Mouse (Mus musculus) lung, embryonic 14.5 days (tissue): Measurements from ENCODE around the gene Odf2. TPM values are rescaled to one million over a fixed set of nuclear protein-coding genes. Genes with fewer than 3 reads are reported as not detected.
A peak's percentile ranks its signal among the peaks of the same experiment; 100 is the strongest.
"Not testable (repeated sequence)": the region's sequence is repeated elsewhere in the genome, so short reads cannot be mapped to it uniquely, and the experiment has no call there.

Source experiments
- ATAC-seq: fragments of 200-750 bp; cut with Nextera tagmentation; 2 replicates; pipeline ENCODE4 v1.8.0; 2017; ENCODE audit warnings: mild to moderate bottlenecking, moderate TSS enrichment, moderate library complexity; ENCODE audit not compliant: insufficient read depth
- DNase-seq: peaks from one replicate; pipeline ENCODE4 v3.0.0-alpha.2; 2015
- H3K27ac ChIP-seq: fragments of 300-500 bp; sonication (generic); 2 replicates; pipeline ENCODE4 v1.5.1; 2014; ENCODE audit warnings: low read depth, mild to moderate bottlenecking, moderate library complexity
- H3K27me3 ChIP-seq: fragments of 300-500 bp; sonication (generic); 2 replicates; pipeline ENCODE4 v1.6.1; 2014; ENCODE audit warnings: low read length, control low read depth; ENCODE audit not compliant: insufficient read depth
- H3K36me3 ChIP-seq: fragments of 300-500 bp; sonication (generic); 2 replicates; pipeline ENCODE4 v1.6.1; 2014; ENCODE audit warnings: control low read depth; ENCODE audit not compliant: insufficient read depth
- H3K4me1 ChIP-seq: fragments of 300-500 bp; sonication (generic); 2 replicates; pipeline ENCODE4 v1.6.1; 2014; ENCODE audit warnings: antibody characterized with exemption, control low read depth; ENCODE audit not compliant: insufficient read depth
- H3K4me2 ChIP-seq: fragments of 300-500 bp; sonication (generic); 2 replicates; pipeline ENCODE4 v1.6.1; 2014; ENCODE audit warnings: mild to moderate bottlenecking
- H3K4me3 ChIP-seq: fragments of 300-500 bp; sonication (generic); 2 replicates; pipeline ENCODE4 v1.5.1; 2014; ENCODE audit warnings: low read depth, low read length
- H3K9ac ChIP-seq: fragments of 300-500 bp; sonication (generic); 2 replicates; pipeline ENCODE4 v1.6.1; 2014
- H3K9me3 ChIP-seq: fragments of 300-500 bp; sonication (generic); 2 replicates; pipeline ENCODE4 v1.6.1; 2016; ENCODE audit warnings: low read depth, low read length, control low read depth
- CTCF ChIP-seq: IDR thresholded peaks from 2 replicates; pipeline ENCODE4 v1.5.1; 2016; ENCODE audit warnings: antibody characterized with exemption, low read depth
- WGBS: fragments of 180-500 bp; shearing (Covaris S2); extraction: QIAGEN DNeasy Blood & Tissue Kit; methylation state at CpG from one replicate; pipeline ENCODE4 v1.1.7; 2014; 5-methylcytosine and 5-hydroxymethylcytosine counted together
- polyA plus RNA-seq: library from polyadenylated mRNA; unstranded; fragments of >200 nt; fragmentation: Nextera tagmentation; extraction: Ambion mirVana; gene quantifications from 2 replicates; pipeline ENCODE4 v1.2.1, GENCODE M21; 2014

Gene Odf2
- polyA plus RNA-seq, 1 experiment from 2014 or later: 73.1 TPM

DNA sequence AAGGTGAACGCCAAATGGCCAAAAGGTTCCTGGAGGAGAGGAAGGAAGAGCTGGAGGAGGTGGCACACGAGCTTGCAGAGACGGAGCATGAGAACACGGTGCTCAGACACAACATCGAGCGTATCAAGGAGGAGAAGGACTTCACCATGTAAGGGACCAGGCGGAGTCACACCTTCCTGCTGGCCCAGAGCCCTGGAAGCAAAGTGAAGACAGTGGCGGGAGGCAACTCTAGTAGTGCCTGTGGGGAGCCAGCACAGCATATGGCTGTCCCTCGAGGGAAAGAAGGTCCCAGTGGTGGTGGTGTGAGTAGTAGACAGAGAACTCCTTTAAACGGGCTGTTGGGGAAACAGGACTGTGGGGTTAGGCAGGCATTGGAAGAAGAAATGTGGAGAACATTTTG is 13.2 kb downstream of the Odf2 start:
- ATAC-seq (no peak), DNase-seq (no peak)
- no peak for TF ChIP-seq CTCF
- Histone ChIP-seq H3K27ac (no peak overlapping the region), H3K27me3 (no peaks in the 10 kb centered on the region), H3K4me2 (no peak overlapping the region), H3K9me3 (no peaks in the 10 kb centered on the region), H3K4me3 (no peak overlapping the region), H3K36me3 (peaks cover 99% of the 10 kb centered on the region), H3K9ac (no peak overlapping the region), H3K4me1 (no peaks in the 10 kb centered on the region)
- WGBS: 86% methylated on average over 10 of the region's 10 CpGs

DNA sequence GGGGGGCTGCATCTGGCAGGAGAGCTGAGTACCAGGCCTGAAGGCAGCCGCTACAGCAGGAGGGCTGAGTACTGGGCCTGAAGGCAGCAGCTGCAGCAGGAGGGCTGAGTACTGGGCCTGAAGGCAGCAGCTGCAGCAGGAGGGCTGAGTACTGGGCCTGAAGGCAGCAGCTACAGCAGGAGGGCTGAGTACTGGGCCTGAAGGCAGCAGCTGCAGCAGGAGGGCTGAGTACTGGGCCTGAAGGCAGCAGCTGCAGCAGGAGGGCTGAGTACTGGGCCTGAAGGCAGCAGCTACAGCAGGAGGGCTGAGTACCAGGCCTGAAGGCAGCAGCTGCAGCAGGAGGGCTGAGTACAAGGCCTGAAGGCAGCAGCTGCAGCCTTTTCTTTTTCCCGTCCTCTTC is 19.1 kb downstream of the Odf2 start:
- H3K9me3 ChIP-seq, H3K4me2 ChIP-seq, H3K4me3 ChIP-seq, DNase-seq, H3K27ac ChIP-seq, ATAC-seq, H3K9ac ChIP-seq, H3K4me1 ChIP-seq, H3K27me3 ChIP-seq: not testable (repeated sequence)
- WGBS: 73% methylated on average over 2 of the region's 2 CpGs
- peaks cover 85% of the 10 kb centered on the region for H3K36me3 ChIP-seq

DNA sequence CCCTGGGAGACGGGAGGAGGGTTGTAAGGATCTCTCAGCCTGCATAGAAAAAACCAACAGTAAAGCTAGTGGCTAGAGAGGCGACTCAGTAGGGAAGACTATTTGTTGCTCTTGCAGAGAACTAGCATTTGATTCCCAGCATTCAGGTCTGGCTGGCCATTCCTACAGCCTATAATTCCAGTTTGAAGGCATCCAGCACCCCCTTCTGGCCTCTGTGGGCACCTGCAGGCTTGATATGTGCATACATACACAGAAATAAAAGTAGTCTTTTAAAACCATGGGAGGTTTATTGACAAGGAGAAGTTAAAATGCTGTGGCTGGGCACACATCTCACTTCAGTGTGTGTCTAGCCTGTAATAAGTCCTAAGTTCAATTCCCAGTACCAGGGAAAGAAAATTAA is 21.0 kb downstream of the Odf2 start:
- Histone ChIP-seq H3K27me3 (no peaks in the 10 kb centered on the region), H3K36me3 (peaks cover 84% of the 10 kb centered on the region), H3K27ac (no peak overlapping the region), H3K9me3 (no peaks in the 10 kb centered on the region), H3K4me2 (no peak overlapping the region), H3K9ac (no peak overlapping the region), H3K4me3 (no peak overlapping the region), H3K4me1 (no peaks in the 10 kb centered on the region)
- WGBS: 85% methylated on average over 2 of the region's 2 CpGs
- DNase-seq (peak; percentile 46), ATAC-seq (no peak)
- peak; percentile 46; the same call in 1 of the 2 replicates for TF ChIP-seq CTCF

DNA sequence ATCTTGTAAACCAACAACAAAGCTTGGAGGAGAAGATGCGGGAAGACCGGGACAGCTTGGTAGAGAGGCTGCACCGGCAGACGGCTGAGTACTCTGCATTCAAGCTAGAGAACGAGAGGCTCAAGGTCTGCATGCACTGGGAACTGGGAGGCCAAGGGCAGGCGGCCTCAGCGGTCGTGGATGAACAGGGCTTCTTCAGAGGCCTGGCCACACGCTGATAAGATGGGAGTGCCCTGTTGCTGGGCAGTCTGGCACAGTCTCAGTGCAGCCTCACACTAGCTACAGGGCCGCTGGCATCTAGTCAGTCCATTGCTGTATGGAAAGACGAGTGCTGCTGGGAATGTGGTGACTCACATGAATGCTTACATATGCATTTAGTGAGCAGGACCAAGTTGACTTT is 28.6 kb downstream of the Odf2 start:
- no peak for TF ChIP-seq CTCF
- no peaks in the 10 kb centered on the region for H3K27me3 ChIP-seq
- no peaks in the 10 kb centered on the region for H3K4me1 ChIP-seq
- 87% methylated on average over 11 of the region's 11 CpGs for WGBS
- peaks cover 88% of the 10 kb centered on the region for H3K36me3 ChIP-seq
- H3K9ac ChIP-seq: no peak overlapping the region
- no peaks in the 10 kb centered on the region for H3K9me3 ChIP-seq
- no peak overlapping the region for H3K4me2 ChIP-seq
- ATAC-seq (no peak), DNase-seq (no peak)
- no peak overlapping the region for H3K27ac ChIP-seq
- no peak overlapping the region for H3K4me3 ChIP-seq

DNA sequence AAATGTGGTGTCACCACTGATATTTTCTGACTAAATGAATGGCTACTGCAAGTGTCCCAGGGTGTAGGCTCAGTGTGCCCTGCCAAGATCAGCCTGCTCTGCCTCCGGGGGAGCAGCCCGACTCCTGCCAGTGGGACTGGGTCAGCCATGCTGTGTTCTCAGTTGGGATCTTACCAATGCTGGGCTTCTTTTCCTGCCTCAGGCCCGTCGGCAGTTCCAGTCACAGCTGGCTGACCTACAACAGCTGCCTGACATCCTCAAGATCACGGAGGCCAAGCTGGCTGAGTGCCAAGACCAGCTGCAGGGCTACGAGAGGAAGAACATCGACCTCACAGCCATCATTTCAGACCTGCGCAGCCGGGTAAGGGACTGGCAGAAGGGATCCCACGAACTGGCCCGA is 33.0 kb downstream of the Odf2 start:
- DNase-seq (peak; percentile 89), ATAC-seq (peak; percentile 52; the same call in 1 of the 2 replicates)
- Histone ChIP-seq H3K36me3 (peaks cover 88% of the 10 kb centered on the region), H3K27ac (no peak overlapping the region), H3K4me2 (no peak overlapping the region), H3K4me1 (no peaks in the 10 kb centered on the region), H3K27me3 (no peaks in the 10 kb centered on the region), H3K4me3 (no peak overlapping the region), H3K9ac (no peak overlapping the region), H3K9me3 (no peaks in the 10 kb centered on the region)
- TF ChIP-seq CTCF: no peak
- WGBS: 23% methylated on average over 11 of the region's 11 CpGs

DNA sequence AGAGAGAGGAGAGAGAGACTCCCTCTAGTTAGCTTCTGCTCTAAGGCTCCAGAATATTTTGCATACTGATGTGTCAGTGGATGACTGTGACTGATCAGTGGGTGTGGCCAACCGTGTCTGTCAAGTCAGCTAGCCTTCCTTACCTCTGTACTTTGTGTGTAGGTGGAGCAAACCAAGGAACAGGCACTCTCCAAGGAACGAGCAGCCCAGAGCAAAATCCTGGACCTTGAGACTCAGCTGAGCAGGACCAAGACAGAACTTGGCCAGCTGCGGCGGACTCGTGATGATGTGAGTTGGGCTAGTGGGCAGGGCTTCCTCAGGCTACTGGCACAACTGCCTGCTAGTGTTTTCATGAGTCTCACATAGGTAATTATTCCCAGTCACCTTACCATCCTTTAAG is 37.5 kb downstream of the Odf2 start:
- H3K9ac ChIP-seq: no peak overlapping the region
- peaks cover 95% of the 10 kb centered on the region for H3K36me3 ChIP-seq
- H3K27ac ChIP-seq: no peak overlapping the region
- no peak overlapping the region for H3K4me3 ChIP-seq
- ATAC-seq (no peak), DNase-seq (no peak)
- H3K4me2 ChIP-seq: no peak overlapping the region
- no peaks in the 10 kb centered on the region for H3K4me1 ChIP-seq
- TF ChIP-seq CTCF: no peak
- 79% methylated on average over 5 of the region's 5 CpGs for WGBS
- H3K27me3 ChIP-seq: no peaks in the 10 kb centered on the region
- no peaks in the 10 kb centered on the region for H3K9me3 ChIP-seq

DNA sequence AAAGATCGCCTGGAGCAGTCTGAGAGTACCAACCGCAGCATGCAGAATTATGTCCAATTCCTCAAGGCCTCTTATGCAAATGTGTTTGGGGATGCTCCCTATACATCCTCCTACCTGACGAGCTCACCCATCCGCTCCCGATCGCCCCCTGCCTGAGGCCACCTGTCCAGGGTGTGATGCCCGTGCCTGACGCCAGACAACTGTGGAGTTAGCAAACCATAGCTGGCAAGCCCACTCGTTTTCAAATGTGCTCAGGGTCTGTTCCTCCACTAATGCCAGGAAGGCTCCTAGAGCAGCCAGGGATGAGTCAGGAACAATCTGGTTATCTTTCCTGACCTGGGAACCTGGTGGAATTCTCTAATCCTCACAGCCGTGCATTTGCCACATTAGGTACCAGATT is 41.5 kb downstream of the Odf2 start:
- Histone ChIP-seq H3K9me3 (no peaks in the 10 kb centered on the region), H3K4me3 (no peak overlapping the region), H3K4me1 (no peaks in the 10 kb centered on the region), H3K27ac (peak overlapping the region; percentile 24; the same call in 1 of the 2 replicates), H3K27me3 (no peaks in the 10 kb centered on the region), H3K4me2 (no peak overlapping the region), H3K36me3 (peaks cover 59% of the 10 kb centered on the region), H3K9ac (no peak overlapping the region)
- no peak for TF ChIP-seq CTCF
- DNase-seq (no peak), ATAC-seq (no peak)
- 82% methylated on average over 10 of the region's 10 CpGs for WGBS

DNA sequence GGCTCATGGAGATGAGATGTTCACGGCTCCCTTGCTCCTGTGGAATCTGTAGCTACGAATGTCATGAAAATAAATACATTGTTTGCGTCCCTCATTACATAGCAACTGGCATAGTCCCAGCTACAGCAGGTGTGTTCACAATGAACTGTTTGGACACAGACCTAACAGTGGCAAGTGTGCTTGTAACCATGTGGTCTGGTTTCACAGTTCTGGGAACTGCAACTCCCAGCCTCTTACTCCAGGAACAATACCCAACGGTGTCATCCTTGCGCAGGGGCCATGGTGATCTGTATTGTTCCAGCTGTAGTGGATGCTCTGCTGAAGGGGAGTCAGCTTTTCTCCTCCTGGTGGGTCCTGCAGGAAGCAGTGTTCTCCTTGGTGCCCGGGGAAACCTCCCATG is 42.2 kb downstream of the Odf2 start:
- DNase-seq (no peak), ATAC-seq (no peak)
- Histone ChIP-seq H3K4me2 (no peak overlapping the region), H3K9me3 (no peaks in the 10 kb centered on the region), H3K36me3 (peaks cover 52% of the 10 kb centered on the region), H3K27ac (no peak overlapping the region), H3K4me3 (no peak overlapping the region), H3K9ac (no peak overlapping the region), H3K4me1 (0 out of 2 replicates have a peak, but pooled peaks cover 3% of the 10 kb centered on the region), H3K27me3 (no peaks in the 10 kb centered on the region)
- 87% methylated on average over 6 of the region's 6 CpGs for WGBS
- no peak for TF ChIP-seq CTCF
